Mouse (Mus musculus): Measurements from ENCODE around the gene Olfr1337. TPM values are rescaled to one million over a fixed set of nuclear protein-coding genes. Genes with fewer than 3 reads are reported as not detected.

Olfr1337 gene
- not detected for total RNA-seq (2022)

GRCm38 (mm10) chr4:118782486-118782885 lies at the start of gene Olfr1337:
Gene Olfr1337, minus strand, starts transcription at chr4:118782586.
- no peak for DNase-seq (ENCODE audit: low spot score)

GRCm38 (mm10) chr4:118818921-118819320 lies 36.5 kb upstream of the Olfr1337 start:
- no peak for DNase-seq (ENCODE audit: low spot score)

GRCm38 (mm10) chr4:118809844-118810243 lies 27.5 kb upstream of the Olfr1337 start, which contains the start of gene Olfr1335:
Gene Olfr1335, minus strand, starts transcription at chr4:118809944.
- DNase-seq (ENCODE audit: low spot score), result no peak

- DNase-seq (ENCODE audit: low spot score), result peak; percentile 17
Measured at GRCm38 (mm10) chr4:118792796-118793195, 10.4 kb upstream of the Olfr1337 start.

- DNase-seq (ENCODE audit: low spot score), result no peak
Measured at GRCm38 (mm10) chr4:118758637-118759036, 23.7 kb downstream of the Olfr1337 start, which contains the start of gene Olfr1338. Gene Olfr1338, minus strand, starts transcription at chr4:118758737.

GRCm38 (mm10) chr4:118741881-118742280 lies 40.5 kb downstream of the Olfr1337 start:
- DNase-seq (ENCODE audit: low spot score), result no peak

GRCm38 (mm10) chr4:118740988-118741698 lies 41.2 kb downstream of the Olfr1337 start:
- DNase-seq (ENCODE audit: low spot score), result no peak

DNA sequence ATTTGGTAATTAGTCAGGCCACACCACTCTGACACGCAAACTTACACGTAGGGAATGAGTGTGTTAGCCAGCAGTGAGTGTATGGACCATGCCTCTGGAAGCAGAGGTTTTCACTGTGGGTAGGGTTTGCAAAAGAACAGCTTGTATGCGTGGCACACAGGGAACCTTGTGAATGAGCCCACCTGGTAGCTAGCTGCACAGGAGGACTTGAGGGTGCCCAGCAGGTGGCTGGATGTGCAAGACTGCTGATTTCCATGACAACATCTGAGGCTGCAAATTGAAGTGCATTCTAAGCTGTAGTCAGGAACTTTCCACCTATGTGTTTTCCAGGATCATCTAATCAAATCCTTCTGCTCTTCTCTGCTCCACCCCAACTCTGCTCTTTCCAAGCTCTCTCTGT lies 42.8 kb downstream of the Olfr1337 start:
- no peak for DNase-seq (ENCODE audit: low spot score)

GRCm38 (mm10) chr4:118731875-118732274 lies 50.5 kb downstream of the Olfr1337 start, which contains the start of gene Olfr1339:
Gene Olfr1339, plus strand, starts transcription at chr4:118732175.
- no peak for DNase-seq (ENCODE audit: low spot score)

Other genes starting within 250 kb of the Olfr1337 start
- under 1 TPM in 2 of 4 experiments, not detected in 2; 0.12 to 0.23 TPM for gene Tmem125, start 238.5 kb downstream of the Olfr1337 start, total RNA-seq (2022)
- gene Cfap57, start 161.8 kb downstream of the Olfr1337 start, total RNA-seq (2022), result under 1 TPM in 1 of 4 experiments, not detected in 3; 0.06 TPM
- 10 to 100 TPM; 26.6 to 42.0 (median 37.1) TPM for gene Ebna1bp2, start 161.8 kb downstream of the Olfr1337 start, total RNA-seq (2022)
- gene Olfr62, start 123.6 kb downstream of the Olfr1337 start, total RNA-seq (2022), result not detected
- gene Olfr1342, start 89.8 kb downstream of the Olfr1337 start, total RNA-seq (2022), result not detected
- gene Olfr1341, start 79.1 kb downstream of the Olfr1337 start, total RNA-seq (2022), result not detected
- gene Olfr1340, start 62.4 kb downstream of the Olfr1337 start, total RNA-seq (2022), result not detected
- not detected for gene Olfr1339, start 50.4 kb downstream of the Olfr1337 start, total RNA-seq (2022)
- gene Olfr1338, start 23.8 kb downstream of the Olfr1337 start, total RNA-seq (2022), result not detected
- not detected for gene Olfr1335, start 27.4 kb upstream of the Olfr1337 start, total RNA-seq (2022)
- not detected for gene Olfr1333, start 53.7 kb upstream of the Olfr1337 start, total RNA-seq (2022)
- gene Olfr1331, start 82.1 kb upstream of the Olfr1337 start, total RNA-seq (2022), result not detected
- not detected for gene Olfr1330, start 106.0 kb upstream of the Olfr1337 start, total RNA-seq (2022)
- gene Olfr1329, start 134.9 kb upstream of the Olfr1337 start, total RNA-seq (2022), result not detected
- not detected for gene Olfr1328, start 156.0 kb upstream of the Olfr1337 start, total RNA-seq (2022)
- gene Lao1, start 179.0 kb upstream of the Olfr1337 start, total RNA-seq (2022), result under 1 TPM in 3 of 4 experiments, not detected in 1; 0.09 to 0.19 (median 0.17) TPM